Mouse (Mus musculus) left cerebral cortex, adult 6 months (tissue): ENCODE measurements around the gene Polr3b. TPM values are rescaled to one million over a fixed set of nuclear protein-coding genes. Genes with fewer than 3 reads are reported as not detected.

Source experiments
- long read RNA-seq, 2 experiments: library from polyadenylated mRNA; unstranded; transcript quantifications; one replicate each; pipeline ENCODE4 v2.0.0; 2019 to 2020
- polyA plus RNA-seq: library from polyadenylated mRNA; unstranded; fragments of <200 nt; fragmentation: Nextera tagmentation; gene quantifications from 2 replicates; pipeline ENCODE4 v1.2.3, GENCODE M21; 2021

Polr3b gene
- polyA plus RNA-seq: 3.7 and 4.5 TPM in 2 replicates
- long read RNA-seq, experiment 1, full-length matches to known transcripts: 7 of 23 reads
- long read RNA-seq, experiment 1, partial matches to known transcripts: 11 of 23 reads
- long read RNA-seq, experiment 1, other reads (novel, unspliced or antisense): 5 of 23 reads
- long read RNA-seq, experiment 2, partial matches to known transcripts: 2 of 4 reads
- long read RNA-seq, experiment 2, other reads (novel, unspliced or antisense): 2 of 4 reads

GRCm38 (mm10) chr10:84621826-84622790 is at the start of gene Polr3b:
Gene Polr3b, plus strand, starts transcription at chr10:84622292.

GRCm38 (mm10) chr10:84576395-84577070 is 45.6 kb upstream of the Polr3b start, which contains the start of gene Tcp11l2:
Gene Tcp11l2, plus strand, starts transcription at chr10:84576626.

GRCm38 (mm10) chr10:84755786-84756203 is 133.7 kb downstream of the Polr3b start, which contains the start of gene Rfx4:
Gene Rfx4, plus strand, starts transcription at chr10:84756062.

Other genes starting within 250 kb of the Polr3b start
- gene Nuak1, start 181.7 kb upstream of the Polr3b start, polyA plus RNA-seq: 3.9 and 4.4 TPM in 2 replicates
- gene Ckap4, start 88.2 kb upstream of the Polr3b start, polyA plus RNA-seq: 4.5 and 20.9 TPM in 2 replicates
- 12.6 and 20.4 TPM in 2 replicates for gene Tcp11l2, start 45.7 kb upstream of the Polr3b start, polyA plus RNA-seq
- 5.7 and 6.2 TPM in 2 replicates for gene Rfx4, start 133.8 kb downstream of the Polr3b start, polyA plus RNA-seq